Mouse (Mus musculus) heart, adult 8-10 months (tissue): ENCODE data around the gene Dus3l. TPM values are rescaled to one million over a fixed set of nuclear protein-coding genes. Genes with fewer than 3 reads are reported as not detected.

Experiments
- DNase-seq: peaks from one replicate; pipeline ENCODE4 v3.0.0; 2022; ENCODE audit warnings: low spot score
- total RNA-seq, 4 experiments: library from RNA; stranded (reverse); gene quantifications; 2 replicates each; pipeline ENCODE4 v1.2.4; 2022

The Dus3l gene
- total RNA-seq, 4 experiments from 2014 or later: 15.6 to 18.5 (median 16.6) TPM

DNA sequence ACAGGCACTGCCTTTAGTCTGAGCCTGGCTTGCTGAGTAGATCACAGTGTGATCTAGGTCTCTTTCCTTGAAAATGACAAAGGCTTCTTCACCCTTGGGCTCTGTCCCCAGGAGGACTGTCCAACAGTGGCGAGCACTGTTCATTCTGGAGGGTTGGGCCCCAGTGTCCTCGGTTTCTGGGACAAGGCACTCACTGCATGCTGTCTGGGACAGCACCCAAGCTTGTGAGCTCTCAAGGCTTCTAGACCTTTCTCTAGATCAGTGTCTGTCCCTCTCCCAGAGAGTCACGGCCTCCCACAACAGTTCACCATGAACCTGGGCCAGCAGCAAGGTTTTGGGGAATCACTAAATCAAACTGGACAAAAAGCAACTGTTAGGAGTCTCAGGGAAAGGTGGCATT lies 28.0 kb downstream of the Dus3l start:
- DNase-seq: no peak

DNA sequence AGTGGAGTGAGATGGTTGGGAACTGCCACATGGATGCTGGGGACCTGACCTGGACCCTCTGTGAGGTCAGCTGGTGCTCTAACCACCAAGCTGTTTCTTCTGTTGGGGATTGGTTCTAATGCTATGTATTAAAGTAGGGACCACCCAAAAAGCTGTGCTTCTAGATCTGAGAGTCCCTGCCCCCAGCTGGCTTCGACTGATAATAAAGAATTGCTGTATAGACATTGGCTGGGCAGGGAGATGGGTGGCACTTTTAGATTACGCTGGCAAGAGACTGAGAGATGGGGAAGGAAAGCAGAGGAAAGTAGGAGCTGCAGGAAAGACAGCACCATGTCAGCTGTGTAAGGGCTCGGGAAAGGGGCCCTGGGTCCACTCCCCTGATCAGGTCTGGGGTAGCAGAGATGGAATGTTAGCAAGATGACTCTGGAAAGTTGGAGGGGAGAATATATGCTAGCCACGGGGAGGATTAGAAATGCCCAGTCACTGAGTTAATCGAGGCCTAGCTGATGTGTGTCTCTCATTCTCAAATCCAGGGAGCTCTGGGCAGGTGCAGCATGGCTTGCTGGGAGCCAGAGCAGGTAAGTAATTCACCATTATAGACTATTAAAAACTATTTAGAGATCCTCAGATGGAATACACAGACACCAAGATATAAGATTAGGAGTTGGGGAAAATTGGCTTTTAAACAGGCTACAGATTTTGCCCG lies 29.2 kb downstream of the Dus3l start:
- no peak for DNase-seq

DNA sequence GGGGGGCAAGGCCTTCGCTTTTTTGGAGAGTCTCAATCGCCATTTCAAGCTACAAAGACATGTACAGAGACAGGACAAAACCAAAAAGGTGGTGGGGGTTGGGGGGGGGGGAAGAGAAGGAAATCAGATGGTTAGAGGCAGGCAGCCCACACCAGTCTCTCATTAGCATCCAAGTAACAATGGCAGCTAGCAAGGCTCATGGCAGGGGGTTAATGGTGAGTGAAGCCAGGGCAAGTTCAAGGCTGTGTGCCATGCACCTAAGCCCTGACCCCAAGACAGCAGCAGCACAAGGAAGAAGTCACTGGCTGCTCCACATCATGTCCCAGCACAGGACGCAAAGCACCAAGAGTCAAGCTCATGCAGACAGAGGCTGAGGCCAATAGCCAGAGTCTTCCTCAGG lies 34.7 kb downstream of the Dus3l start:
- DNase-seq: no peak

DNA sequence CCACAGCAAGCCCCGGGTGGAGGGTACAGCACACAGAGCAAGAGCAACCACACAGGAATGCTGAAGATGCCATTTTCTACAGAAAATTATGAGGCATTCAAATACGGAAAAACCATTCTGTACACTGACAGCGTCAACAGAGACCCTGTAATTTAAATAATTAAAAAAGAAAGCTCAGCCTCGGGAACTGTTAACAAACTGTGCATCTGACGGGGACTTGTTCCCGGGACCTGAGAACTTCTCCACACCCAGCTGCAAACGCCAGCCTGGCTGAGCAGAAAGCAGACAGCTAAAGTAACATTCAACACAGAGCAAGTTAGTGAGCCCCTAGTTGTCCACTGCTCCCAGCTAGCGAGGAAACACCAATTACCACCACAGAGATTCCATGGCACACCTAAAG lies 37.5 kb downstream of the Dus3l start:
- DNase-seq: no peak

DNA sequence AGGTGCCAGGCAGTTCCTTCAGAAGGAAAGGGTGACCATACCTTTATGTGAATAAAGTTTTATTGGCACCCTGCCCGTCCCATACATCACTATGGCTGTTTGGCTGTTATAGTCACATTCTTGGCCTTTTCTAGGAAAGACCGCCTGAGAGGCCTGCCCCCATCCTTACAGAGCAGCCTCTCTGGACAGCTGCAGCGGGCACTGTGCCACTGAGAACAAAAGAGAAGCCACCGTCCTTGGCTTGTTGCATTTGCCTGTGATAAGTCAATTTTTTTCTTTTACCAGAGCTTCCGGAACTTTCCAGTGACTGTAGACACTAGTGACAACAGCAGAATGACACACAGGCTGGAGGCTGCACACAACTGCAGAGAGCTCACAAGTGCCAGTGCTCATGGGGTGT lies 40.4 kb downstream of the Dus3l start:
- no peak for DNase-seq

DNA sequence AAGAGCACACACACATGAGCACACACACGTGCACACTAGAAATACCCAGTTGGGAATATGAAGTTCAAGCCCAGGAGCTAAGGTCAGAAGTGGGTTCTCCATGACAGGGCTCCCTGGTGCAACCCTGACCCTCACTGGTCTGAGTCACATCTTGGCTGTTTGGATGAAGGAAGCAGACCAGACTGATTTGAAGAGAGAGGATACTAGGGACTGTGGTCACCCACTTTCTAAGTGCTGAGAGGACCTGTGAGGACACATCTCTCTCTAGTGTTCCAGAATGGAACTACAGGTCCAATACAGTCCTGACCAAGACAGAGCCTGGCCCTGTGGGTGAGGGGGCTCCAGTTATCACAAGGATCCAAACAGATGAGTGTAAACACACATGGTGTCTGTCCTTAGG lies 41.2 kb downstream of the Dus3l start:
- no peak for DNase-seq

DNA sequence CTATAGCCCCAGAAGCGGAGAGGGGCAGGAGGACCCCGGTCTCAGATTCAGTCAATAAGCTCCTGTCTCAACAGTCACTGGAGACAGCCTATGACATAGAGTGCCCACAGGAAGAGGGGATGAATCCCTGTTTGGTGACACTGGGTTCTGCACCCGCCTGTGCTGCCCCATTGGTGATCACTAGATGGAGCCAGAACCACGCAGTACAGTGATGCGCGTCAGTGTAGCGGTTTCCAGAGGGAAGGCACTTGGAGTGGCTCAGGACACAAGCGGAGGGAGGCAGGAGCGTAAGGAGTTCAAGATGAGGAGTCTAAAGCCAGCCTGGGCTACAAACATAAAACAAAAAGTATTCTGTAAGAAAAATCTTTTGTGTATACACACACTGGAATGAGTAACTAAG lies 44.0 kb downstream of the Dus3l start:
- DNase-seq: peak; percentile 78

DNA sequence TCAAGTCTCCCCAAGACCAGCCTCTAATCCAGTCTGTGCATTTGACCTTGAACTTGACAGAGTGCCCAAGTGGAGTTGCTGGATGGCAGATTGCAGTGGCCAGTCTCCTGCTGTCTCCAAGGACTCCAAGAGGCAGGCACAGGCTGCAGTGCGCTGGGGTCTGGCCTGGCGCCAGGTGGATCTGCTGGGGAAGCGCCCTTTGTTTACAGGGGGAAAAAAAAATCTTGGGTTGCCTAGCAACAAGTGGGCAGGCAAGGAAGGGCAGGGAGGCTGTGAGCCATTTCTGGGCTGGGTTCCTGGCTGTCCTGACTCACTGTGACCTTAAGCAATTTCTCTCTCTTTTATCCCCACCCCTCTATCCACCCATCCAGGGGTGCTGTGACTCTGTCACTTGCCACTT lies 45.7 kb downstream of the Dus3l start:
- peak; percentile 89 for DNase-seq

DNA sequence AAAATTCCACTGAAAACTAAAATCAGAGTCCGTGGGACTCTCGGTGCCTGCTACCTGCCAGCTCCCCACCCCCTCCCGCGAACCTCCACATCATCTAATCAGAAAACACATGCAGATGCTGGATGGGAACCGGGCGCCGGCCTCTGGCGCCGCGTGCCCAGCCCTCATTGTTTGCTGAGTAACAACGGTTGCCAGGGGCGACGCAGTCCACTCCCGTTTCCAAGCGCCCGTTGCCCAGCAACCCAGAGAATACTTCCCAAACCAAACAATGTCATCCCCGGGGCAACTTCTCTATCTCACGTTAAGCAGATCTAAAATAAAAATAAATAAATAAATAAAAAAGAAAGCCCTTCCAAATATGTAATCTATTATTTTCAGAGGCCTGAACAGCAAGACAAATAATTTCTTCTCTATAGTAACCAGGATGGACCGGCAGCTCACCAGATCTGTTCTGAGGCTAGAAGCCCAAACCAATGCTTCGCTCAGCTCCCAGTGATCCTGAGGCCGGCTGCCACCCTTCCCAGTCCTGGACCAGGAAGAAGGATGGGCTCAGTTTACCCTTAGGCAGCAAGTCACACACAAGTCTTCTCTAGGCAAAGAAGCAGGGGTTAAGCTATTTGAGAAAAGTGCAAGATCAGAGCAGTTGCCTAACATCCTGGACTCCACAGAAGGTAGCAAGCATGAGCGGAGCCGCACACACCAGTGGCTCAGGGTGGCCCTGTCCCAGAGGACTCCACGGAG lies 49.9 kb downstream of the Dus3l start:
- peak; percentile 86 for DNase-seq

DNA sequence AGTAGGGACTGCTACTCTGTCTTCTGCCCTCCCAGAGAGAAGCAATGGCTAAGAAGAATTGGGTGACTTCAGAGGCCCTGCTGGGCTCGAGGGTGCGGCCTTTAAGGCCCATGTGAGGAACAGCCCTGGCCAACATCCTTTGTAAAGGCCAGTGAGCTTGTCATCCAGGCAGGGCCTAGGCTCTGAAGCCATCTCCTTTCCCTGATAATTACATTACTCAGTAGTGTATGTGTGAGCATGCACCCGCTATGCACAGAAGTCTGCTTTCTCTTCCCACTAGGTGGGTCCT lies 50.4 kb downstream of the Dus3l start:
- DNase-seq: no peak

DNA sequence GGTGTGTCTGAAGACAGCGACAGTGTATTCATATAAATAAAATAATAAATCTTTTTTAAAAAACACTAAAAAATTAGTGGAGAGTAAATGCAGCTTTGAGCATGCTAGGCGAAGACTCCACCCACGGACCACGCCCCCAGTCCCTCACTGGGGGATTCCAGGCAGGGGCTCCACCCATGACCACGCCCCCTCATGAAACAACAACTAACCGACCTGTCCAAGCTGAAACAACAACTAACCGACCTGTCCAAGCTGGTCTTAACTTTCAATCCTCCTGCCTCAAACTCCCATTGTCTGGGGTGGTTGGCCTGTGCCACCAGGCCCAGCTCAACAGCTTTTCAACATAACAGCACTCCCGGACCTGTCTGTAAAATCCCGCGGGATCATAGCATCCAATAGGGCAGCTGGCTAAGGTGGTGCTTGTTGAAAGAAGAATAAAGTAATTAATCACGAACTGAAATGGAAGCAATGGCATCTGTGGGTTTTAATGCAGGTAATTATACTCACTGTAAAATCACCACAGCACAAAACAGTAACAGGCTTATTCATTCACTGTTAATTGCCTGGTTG lies 53.6 kb downstream of the Dus3l start:
- DNase-seq: no peak

DNA sequence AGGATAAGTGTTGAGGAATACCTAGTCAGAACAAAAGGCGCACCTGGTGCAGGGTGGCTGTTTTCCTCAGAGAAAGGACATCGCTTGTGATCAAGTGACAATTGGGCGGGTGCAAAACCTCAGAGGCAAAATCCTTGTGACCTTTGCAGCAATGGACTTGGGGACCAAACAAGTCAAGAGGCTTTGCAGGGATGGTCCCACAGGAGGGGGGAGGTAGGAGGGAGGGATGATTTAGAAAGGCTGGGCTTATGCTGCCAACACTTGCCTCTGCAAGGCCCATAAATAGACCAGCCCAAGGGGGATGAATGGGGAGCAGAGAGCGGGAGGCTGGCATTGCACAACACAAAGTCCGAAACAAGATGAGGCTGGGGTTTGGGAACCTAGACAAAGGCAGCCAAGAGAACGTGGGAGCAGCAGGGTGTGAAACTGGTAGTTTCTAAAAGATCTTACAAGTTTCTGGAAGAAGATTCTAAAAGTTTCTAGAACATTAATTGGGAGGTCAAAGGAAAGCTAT lies 54.5 kb downstream of the Dus3l start:
- no peak for DNase-seq

Other genes with a start within 250 kb of the Dus3l start
- gene Gm20219, start 210.4 kb upstream of the Dus3l start, total RNA-seq: under 1 TPM in 3 of 4 experiments, not detected in 1; 0.20 to 0.28 (median 0.22) TPM
- gene Safb2, start 180.2 kb upstream of the Dus3l start, total RNA-seq: 10 to 100 TPM; 36.9 to 48.4 (median 41.5) TPM
- 10 to 100 TPM; 55.6 to 70.7 (median 66.7) TPM for gene Safb, start 179.9 kb upstream of the Dus3l start, total RNA-seq
- gene 2410015M20Rik, start 155.0 kb upstream of the Dus3l start, total RNA-seq: 100 to 1,000 TPM; 313 to 386 (median 356) TPM
- 100 to 1,000 TPM; 697 to 769 (median 735) TPM for gene Rpl36, start 151.3 kb upstream of the Dus3l start, total RNA-seq
- gene Lonp1, start 137.9 kb upstream of the Dus3l start, total RNA-seq: 100 to 1,000 TPM; 124 to 136 (median 125) TPM
- under 1 TPM in 2 of 4 experiments, not detected in 2; 0.16 TPM for gene Catsperd, start 136.6 kb upstream of the Dus3l start, total RNA-seq
- gene Ranbp3, start 91.5 kb upstream of the Dus3l start, total RNA-seq: 10 to 100 TPM; 33.8 to 39.3 (median 37.5) TPM
- gene Ndufa11, start 47.0 kb upstream of the Dus3l start, total RNA-seq: 100 to 1,000 TPM; 804 to 980 (median 857) TPM
- 1 to 10 TPM; 3.2 to 7.1 (median 6.0) TPM for gene Vmac, start 46.7 kb upstream of the Dus3l start, total RNA-seq
- 10 to 100 TPM; 22.4 to 26.7 (median 24.6) TPM for gene Nrtn, start 7.2 kb upstream of the Dus3l start, total RNA-seq
- under 1 TPM; 0.31 to 0.60 (median 0.43) TPM for gene Prr22, start 5.5 kb downstream of the Dus3l start, total RNA-seq
- 1 to 10 TPM; 1.6 to 3.5 (median 2.7) TPM for gene Rfx2, start 66.3 kb downstream of the Dus3l start, total RNA-seq
- gene Acsbg2, start 109.7 kb downstream of the Dus3l start, total RNA-seq: not detected
- gene 1700061G19Rik, start 110.7 kb downstream of the Dus3l start, total RNA-seq: not detected
- gene Mllt1, start 170.7 kb downstream of the Dus3l start, total RNA-seq: 10 to 100 TPM; 23.3 to 26.9 (median 26.4) TPM
- gene Acer1, start 217.4 kb downstream of the Dus3l start, total RNA-seq: not detected
- 10 to 100 TPM; 77.9 to 82.7 (median 80.2) TPM for gene Clpp, start 225.5 kb downstream of the Dus3l start, total RNA-seq
- 10 to 100 TPM; 68.0 to 76.3 (median 74.3) TPM for gene Alkbh7, start 232.6 kb downstream of the Dus3l start, total RNA-seq
- not detected for gene Pspn, start 235.3 kb downstream of the Dus3l start, total RNA-seq
- gene Gtf2f1, start 246.5 kb downstream of the Dus3l start, total RNA-seq: 10 to 100 TPM; 17.7 to 25.1 (median 20.6) TPM
- under 1 TPM in 2 of 4 experiments, not detected in 2; 0.37 to 0.60 TPM for gene Gm17949, start 246.7 kb downstream of the Dus3l start, total RNA-seq